Mouse (Mus musculus) embryonic facial prominence, embryonic 13.5 days (tissue): ENCODE results near the gene Cdh13. TPM values are rescaled to one million over a fixed set of nuclear protein-coding genes. Genes with fewer than 3 reads are reported as not detected.
A peak's percentile ranks its signal among the peaks of the same experiment; 100 is the strongest.

Source experiments
- ATAC-seq: fragments of 200-750 bp; cut with Nextera tagmentation; 2 replicates; pipeline ENCODE4 v1.8.0; 2017; ENCODE audit warnings: low read depth; ENCODE audit not compliant: insufficient number of reproducible peaks, insufficient read depth, low FRiP score, low TSS enrichment
- H3K27ac ChIP-seq: fragments of 300-500 bp; sonication (generic); 2 replicates; pipeline ENCODE4 v1.5.1; 2015; ENCODE audit warnings: moderate library complexity, mild to moderate bottlenecking, inconsistent platforms
- H3K27me3 ChIP-seq: fragments of 300-500 bp; sonication (generic); 2 replicates; pipeline ENCODE4 v1.6.1; 2015; ENCODE audit warnings: mild to moderate bottlenecking, inconsistent platforms
- H3K36me3 ChIP-seq: fragments of 300-500 bp; sonication (generic); 2 replicates; pipeline ENCODE4 v1.6.1; 2015; ENCODE audit warnings: mild to moderate bottlenecking, inconsistent platforms
- H3K4me1 ChIP-seq: fragments of 300-500 bp; sonication (generic); 2 replicates; pipeline ENCODE4 v1.6.1; 2015; ENCODE audit warnings: inconsistent platforms
- H3K4me2 ChIP-seq: fragments of 300-500 bp; sonication (generic); 2 replicates; pipeline ENCODE4 v1.6.1; 2015; ENCODE audit warnings: moderate library complexity, mild to moderate bottlenecking, inconsistent platforms
- H3K4me3 ChIP-seq: fragments of 300-500 bp; sonication (generic); 2 replicates; pipeline ENCODE4 v1.5.1; 2015; ENCODE audit warnings: mild to moderate bottlenecking, inconsistent platforms
- H3K9ac ChIP-seq: fragments of 300-500 bp; sonication (generic); 2 replicates; pipeline ENCODE4 v1.6.1; 2015; ENCODE audit warnings: mild to moderate bottlenecking, inconsistent platforms
- H3K9me3 ChIP-seq: fragments of 300-500 bp; sonication (generic); 2 replicates; pipeline ENCODE4 v1.6.1; 2016; ENCODE audit warnings: inconsistent platforms
- WGBS: fragments of 180-500 bp; shearing (Covaris S2); methylation state at CpG from one replicate; pipeline ENCODE4 v1.1.7; 2015; ENCODE audit warnings: mixed read lengths; 5-methylcytosine and 5-hydroxymethylcytosine counted together
- polyA plus RNA-seq: library from polyadenylated mRNA; unstranded; fragments of >200 nt; fragmentation: Nextera tagmentation; extraction: Ambion mirVana; gene quantifications from 2 replicates; pipeline ENCODE4 v1.2.1, GENCODE M21; 2015

The Cdh13 gene
- polyA plus RNA-seq, 1 experiment from 2014 or later = 16.8 TPM

DNA sequence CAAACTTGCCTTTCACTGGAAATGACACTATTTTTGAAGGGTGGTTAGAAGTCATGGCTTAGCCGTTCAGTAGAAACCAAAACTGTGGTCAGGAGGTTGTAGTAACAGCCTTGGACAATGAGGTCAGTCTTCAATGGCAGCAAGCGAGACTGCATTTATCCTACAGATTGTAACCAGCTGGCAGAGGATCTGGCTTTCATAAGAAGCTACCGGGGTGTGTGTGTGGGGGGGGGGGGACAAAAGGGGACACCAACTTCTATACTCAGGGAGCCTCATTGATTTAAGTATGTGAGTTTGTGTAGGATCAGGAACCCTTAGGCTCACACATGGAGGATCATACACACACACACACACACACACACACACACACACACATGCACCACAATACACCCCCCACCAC is 25.6 kb downstream of the Cdh13 start:
- Histone ChIP-seq H3K4me3 (no peak overlapping the region), H3K27me3 (no peaks in the 10 kb centered on the region), H3K9me3 (no peaks in the 10 kb centered on the region), H3K36me3 (no peaks in the 10 kb centered on the region), H3K4me2 (peak overlapping the region; percentile 31), H3K27ac (no peak overlapping the region), H3K9ac (no peak overlapping the region), H3K4me1 (peaks cover 18% of the 10 kb centered on the region)
- no peak for ATAC-seq
- 21% methylated on average over 3 of the region's 3 CpGs for WGBS

- WGBS = 61% methylated on average over 17 of the region's 17 CpGs
- H3K4me2 ChIP-seq = no peak overlapping the region
- ATAC-seq = 0 out of 2 replicates have a peak, but pooled peaks have one; percentile 33
Measured at GRCm38 (mm10) chr8:118313426-118314187, 30.1 kb downstream of the Cdh13 start.

DNA sequence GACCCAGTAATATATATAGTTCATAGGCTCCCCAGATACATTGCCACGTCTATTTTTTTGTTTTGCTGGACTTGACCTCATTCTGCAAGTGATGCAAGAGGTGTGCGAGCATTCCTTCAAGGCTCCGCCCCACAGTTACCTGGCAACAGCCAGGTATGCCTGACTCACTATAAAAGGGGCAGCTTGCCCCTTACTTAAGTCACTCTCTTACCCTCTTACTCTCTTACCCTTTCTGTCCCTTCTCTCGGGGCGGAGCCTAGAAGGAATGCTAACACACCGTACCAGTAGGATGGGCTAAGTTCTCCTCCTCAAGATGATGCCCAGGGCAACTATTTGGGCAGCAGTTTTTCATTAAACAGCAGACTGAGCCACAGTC is 30.6 kb downstream of the Cdh13 start:
- H3K4me2 ChIP-seq = no peak overlapping the region

More at GRCm38 (mm10) chr8:118313426-118314187, 30.1 kb downstream of the Cdh13 start:
- Histone ChIP-seq H3K4me3 (no peak overlapping the region), H3K4me1 (peaks cover 17% of the 10 kb centered on the region), H3K9ac (no peak overlapping the region), H3K9me3 (no peaks in the 10 kb centered on the region), H3K27ac (peak overlapping the region; percentile 28; the same call in 1 of the 2 replicates), H3K36me3 (no peaks in the 10 kb centered on the region), H3K27me3 (no peaks in the 10 kb centered on the region)

DNA sequence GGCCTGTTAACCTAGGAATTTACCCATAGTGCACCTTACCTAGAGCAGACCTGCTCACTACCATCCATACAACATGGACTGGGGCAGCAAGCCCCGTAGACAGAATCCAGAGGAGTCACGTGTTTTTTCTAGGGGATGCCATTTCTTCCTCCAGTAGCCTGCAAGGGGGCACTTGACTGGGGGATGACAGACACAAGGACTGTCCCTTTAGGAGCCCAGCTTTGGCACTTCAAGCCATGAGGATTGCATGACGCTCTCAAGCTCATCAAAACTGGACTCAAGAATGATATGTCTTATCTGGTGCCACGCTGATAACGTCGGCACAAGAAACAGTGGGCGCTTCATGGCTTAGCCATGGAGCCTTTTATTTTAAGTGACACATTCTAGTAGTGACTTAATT is 31.4 kb downstream of the Cdh13 start:
- Histone ChIP-seq H3K27ac (no peak overlapping the region), H3K4me1 (peaks cover 11% of the 10 kb centered on the region; the same call in 1 of the 2 replicates), H3K36me3 (no peaks in the 10 kb centered on the region), H3K4me2 (no peak overlapping the region), H3K4me3 (no peak overlapping the region), H3K9ac (no peak overlapping the region), H3K9me3 (no peaks in the 10 kb centered on the region), H3K27me3 (no peaks in the 10 kb centered on the region)
- no peak for ATAC-seq
- WGBS = 89% methylated on average over 7 of the region's 7 CpGs

More for the DNA sequence above, 30.6 kb downstream of the Cdh13 start:
- WGBS = 70% methylated on average over 6 of the region's 6 CpGs
- Histone ChIP-seq H3K27ac (no peak overlapping the region), H3K9me3 (no peaks in the 10 kb centered on the region), H3K36me3 (no peaks in the 10 kb centered on the region), H3K27me3 (no peaks in the 10 kb centered on the region), H3K9ac (no peak overlapping the region), H3K4me3 (no peak overlapping the region), H3K4me1 (peaks cover 11% of the 10 kb centered on the region; the same call in 1 of the 2 replicates)
- no peak for ATAC-seq

GRCm38 (mm10) chr8:118316440-118316839 is 32.9 kb downstream of the Cdh13 start:
- 65% methylated on average over 12 of the region's 12 CpGs for WGBS
- Histone ChIP-seq H3K27ac (no peak overlapping the region), H3K4me3 (no peak overlapping the region), H3K27me3 (no peaks in the 10 kb centered on the region), H3K9me3 (no peaks in the 10 kb centered on the region), H3K4me1 (peaks cover 11% of the 10 kb centered on the region; the same call in 1 of the 2 replicates), H3K4me2 (no peak overlapping the region), H3K36me3 (no peaks in the 10 kb centered on the region), H3K9ac (no peak overlapping the region)
- ATAC-seq = peak; percentile 32; the same call in 1 of the 2 replicates

GRCm38 (mm10) chr8:118320566-118320965 is 37.0 kb downstream of the Cdh13 start:
- 0 out of 2 replicates have a peak, but pooled peaks cover 5% of the 10 kb centered on the region for H3K4me1 ChIP-seq
- ATAC-seq = no peak
- H3K36me3 ChIP-seq = no peaks in the 10 kb centered on the region
- H3K27me3 ChIP-seq = no peaks in the 10 kb centered on the region
- WGBS = 76% methylated on average over 1 of the region's 1 CpGs
- H3K4me3 ChIP-seq = no peak overlapping the region
- no peaks in the 10 kb centered on the region for H3K9me3 ChIP-seq
- H3K9ac ChIP-seq = no peak overlapping the region
- no peak overlapping the region for H3K4me2 ChIP-seq
- H3K27ac ChIP-seq = no peak overlapping the region

GRCm38 (mm10) chr8:118323421-118323820 is 39.9 kb downstream of the Cdh13 start:
- ATAC-seq = no peak
- Histone ChIP-seq H3K4me1 (no peaks in the 10 kb centered on the region), H3K9me3 (no peaks in the 10 kb centered on the region), H3K9ac (no peak overlapping the region), H3K4me2 (no peak overlapping the region), H3K27me3 (no peaks in the 10 kb centered on the region), H3K27ac (no peak overlapping the region), H3K36me3 (no peaks in the 10 kb centered on the region), H3K4me3 (no peak overlapping the region)
- 74% methylated on average over 3 of the region's 3 CpGs for WGBS

GRCm38 (mm10) chr8:118334933-118335332 is 51.4 kb downstream of the Cdh13 start:
- Histone ChIP-seq H3K27me3 (no peaks in the 10 kb centered on the region), H3K36me3 (no peaks in the 10 kb centered on the region), H3K4me2 (no peak overlapping the region), H3K4me3 (no peak overlapping the region), H3K27ac (no peak overlapping the region), H3K9ac (no peak overlapping the region), H3K9me3 (no peaks in the 10 kb centered on the region), H3K4me1 (no peaks in the 10 kb centered on the region)
- 66% methylated on average over 7 of the region's 7 CpGs for WGBS
- ATAC-seq = no peak

DNA sequence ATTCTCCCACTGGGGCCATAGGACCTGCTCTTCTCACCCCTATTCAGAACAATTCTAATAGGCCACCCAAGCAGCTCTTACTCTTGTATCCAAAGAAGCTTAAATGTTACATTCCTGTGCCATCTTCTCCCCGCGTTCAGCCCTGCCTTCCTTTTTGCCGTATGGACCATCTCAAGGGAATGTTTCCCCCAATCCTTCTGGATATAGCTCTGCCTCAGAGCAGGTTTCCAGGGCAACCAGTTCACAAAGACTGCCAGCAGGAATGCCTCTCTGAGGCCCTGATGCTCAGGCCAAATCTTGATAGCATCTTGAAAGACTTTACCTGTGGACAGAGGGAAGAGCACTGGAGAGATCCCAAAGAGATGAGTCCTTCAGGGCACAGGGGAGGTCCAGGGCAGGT is 56.2 kb downstream of the Cdh13 start:
- Histone ChIP-seq H3K36me3 (no peaks in the 10 kb centered on the region), H3K9me3 (no peaks in the 10 kb centered on the region), H3K4me3 (no peak overlapping the region), H3K27ac (no peak overlapping the region), H3K4me1 (peaks cover 15% of the 10 kb centered on the region; the same call in 1 of the 2 replicates), H3K27me3 (no peaks in the 10 kb centered on the region), H3K4me2 (no peak overlapping the region), H3K9ac (no peak overlapping the region)
- WGBS = 83% methylated on average over 3 of the region's 3 CpGs
- no peak for ATAC-seq

DNA sequence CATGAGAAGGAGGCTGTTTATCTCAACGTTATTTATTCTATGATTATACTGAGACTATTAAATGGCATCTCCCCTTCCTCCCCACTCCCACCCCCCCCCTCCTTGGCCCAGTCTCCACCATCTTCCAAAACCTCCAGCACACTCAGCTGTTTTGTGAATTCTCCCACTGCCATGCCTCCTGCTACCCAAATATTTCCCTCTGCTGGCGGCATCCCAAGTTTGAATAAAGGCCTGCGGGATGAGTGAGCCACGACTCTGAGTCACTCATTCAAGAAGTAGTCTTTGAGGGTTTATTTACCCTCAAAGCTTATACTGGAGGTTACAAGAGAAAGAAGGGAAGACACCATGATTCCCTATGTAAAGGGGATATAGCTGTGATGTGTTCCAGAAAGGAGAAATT is 59.7 kb downstream of the Cdh13 start:
- ATAC-seq = no peak
- no peak overlapping the region for H3K27ac ChIP-seq
- WGBS = 49% methylated on average over 4 of the region's 4 CpGs
- H3K4me3 ChIP-seq = no peak overlapping the region
- no peaks in the 10 kb centered on the region for H3K9me3 ChIP-seq
- H3K36me3 ChIP-seq = no peaks in the 10 kb centered on the region
- H3K4me2 ChIP-seq = no peak overlapping the region
- no peak overlapping the region for H3K9ac ChIP-seq
- H3K4me1 ChIP-seq = peaks cover 15% of the 10 kb centered on the region; the same call in 1 of the 2 replicates
- no peaks in the 10 kb centered on the region for H3K27me3 ChIP-seq

- Histone ChIP-seq H3K9ac (no peak overlapping the region), H3K27me3 (no peaks in the 10 kb centered on the region), H3K4me1 (peaks cover 10% of the 10 kb centered on the region; the same call in 1 of the 2 replicates), H3K9me3 (no peaks in the 10 kb centered on the region), H3K4me2 (no peak overlapping the region), H3K27ac (no peak overlapping the region), H3K4me3 (no peak overlapping the region), H3K36me3 (no peaks in the 10 kb centered on the region)
- 73% methylated on average over 9 of the region's 9 CpGs for WGBS
- ATAC-seq = no peak
Measured at GRCm38 (mm10) chr8:118348710-118349489, 65.4 kb downstream of the Cdh13 start.
